In genomic region chr11:77215951-77216760, GRCm38 (mm10) we compare ENCODE assay signal across 8 mouse cellular contexts. TPM values are rescaled to one million over a fixed set of nuclear protein-coding genes. Genes with fewer than 3 reads are reported as not detected.
DNase-seq lines count a peak whose midpoint lies in the region; ATAC-seq lines count a peak whose summit lies in the region.

Gene Ssh2, plus strand, starts transcription at chr11:77216287.

- peak within 1 kb of the TSS; percentile 91 for H3K4me2 ChIP-seq in intestine, embryonic 16.5 days (ENCODE audit: low read depth, low read length)

- intact Hi-C loops in left cerebral cortex, postnatal 36 days (cut with DNase I), result loop anchor here (10.0 kb wide), 1 partner anchor 229 kb away; no protein-coding TSS in a partner anchor

- WGBS in intestine, embryonic 16.5 days, result under 1% methylated on average over 71 of the region's 82 CpGs
- WGBS in midbrain, embryonic 10.5 days, result under 1% methylated on average over 80 of the region's 82 CpGs

- H3K4me1 ChIP-seq in intestine, embryonic 16.5 days (ENCODE audit: control insufficient read depth, insufficient read depth, low read length), result peaks cover 6% of the 10 kb centered on the region; the same call in 1 of the 2 replicates
- H3K4me1 ChIP-seq in midbrain, embryonic 10.5 days, result peaks cover 30% of the 10 kb centered on the region

- H3K9ac ChIP-seq in intestine, embryonic 16.5 days (ENCODE audit: low read depth, low read length), result peak within 1 kb of the TSS; percentile 90

- no peaks in the 10 kb centered on the region for H3K36me3 ChIP-seq in intestine, embryonic 16.5 days (ENCODE audit: control insufficient read depth, insufficient read depth, low read length)
- H3K36me3 ChIP-seq in midbrain, embryonic 10.5 days, result no peaks in the 10 kb centered on the region

- peak within 1 kb of the TSS; percentile 90 for H3K27ac ChIP-seq in intestine, embryonic 16.5 days (ENCODE audit: low read length)
- H3K27ac ChIP-seq in midbrain, embryonic 10.5 days (replicated peaks), result peak within 1 kb of the TSS; percentile 98

- H3K4me3 ChIP-seq in intestine, embryonic 16.5 days (ENCODE audit: low read length), result peak within 1 kb of the TSS; percentile 86
- peak within 1 kb of the TSS; percentile 91 for H3K4me3 ChIP-seq in midbrain, embryonic 10.5 days

- peak; percentile 90 for DNase-seq in adrenal gland, postnatal 10 days
- peak; percentile 89 for DNase-seq in embryo, embryonic 9.5 days (ENCODE audit: extremely low spot score)
- DNase-seq in gonadal fat pad, adult 2 months (ENCODE audit: low read depth), result no peak
- DNase-seq in left cerebral cortex, postnatal 36 days (ENCODE audit: low spot score in 2 of 2), result peak; percentile 82 to 89
- peak; percentile 90 for DNase-seq in midbrain, embryonic 10.5 days (ENCODE audit: low spot score)
- DNase-seq in right cerebral cortex, postnatal 4 days, result peak; percentile 90
- peak; percentile 87 for DNase-seq in yolk sac, embryonic 10.5 days (ENCODE audit: low spot score)

- no peaks in the 10 kb centered on the region for H3K27me3 ChIP-seq in intestine, embryonic 16.5 days (replicated peaks; ENCODE audit: control insufficient read depth, insufficient read depth, low read length)
- H3K27me3 ChIP-seq in midbrain, embryonic 10.5 days (ENCODE audit: low read depth, poor library complexity, severe bottlenecking), result no peaks in the 10 kb centered on the region

- H3K9me3 ChIP-seq in intestine, embryonic 16.5 days (ENCODE audit: control insufficient read depth, low read length), result no peaks in the 10 kb centered on the region
- no peaks in the 10 kb centered on the region for H3K9me3 ChIP-seq in midbrain, embryonic 10.5 days (replicated peaks)

- ATAC-seq in intestine, embryonic 16.5 days, result peak; percentile 91

RNA-seq across cellular contexts. Expression of gene Ssh2, which starts in this region (rescaled TPM):
- total RNA-seq in adrenal gland, postnatal 10 days (2021), result 10 to 100 TPM; 32.6 to 38.0 TPM
- 11.1 and 14.3 TPM in 2 replicates for polyA plus RNA-seq in gonadal fat pad, adult 2 months (2012; rRNA removed)
- 5.0 and 5.8 TPM in 2 replicates for polyA plus RNA-seq in intestine, embryonic 16.5 days (2015; fragmentation: Nextera tagmentation; extraction: Ambion mirVana)
- 10 to 100 TPM; 27.9 to 41.6 TPM for total RNA-seq in left cerebral cortex, postnatal 36 days (2021)
- polyA plus RNA-seq in midbrain, embryonic 10.5 days (2016; fragmentation: Nextera tagmentation; extraction: Ambion mirVana), result 7.7 and 11.0 TPM in 2 replicates
